Mouse (Mus musculus) liver, embryonic 14 days (tissue): Measurements from ENCODE around the gene Psg18. TPM values are rescaled to one million over a fixed set of nuclear protein-coding genes. Genes with fewer than 3 reads are reported as not detected.

Source experiments
- polyA plus RNA-seq: library from polyadenylated mRNA; depleted of rRNA; stranded (reverse); fragments of >200 nt; gene quantifications from 2 replicates; pipeline ENCODE4 v1.2.3, GENCODE M21; 2012; rRNA removed

Psg18 gene
- polyA plus RNA-seq: 0.07 and 0.25 TPM in 2 replicates

DNA sequence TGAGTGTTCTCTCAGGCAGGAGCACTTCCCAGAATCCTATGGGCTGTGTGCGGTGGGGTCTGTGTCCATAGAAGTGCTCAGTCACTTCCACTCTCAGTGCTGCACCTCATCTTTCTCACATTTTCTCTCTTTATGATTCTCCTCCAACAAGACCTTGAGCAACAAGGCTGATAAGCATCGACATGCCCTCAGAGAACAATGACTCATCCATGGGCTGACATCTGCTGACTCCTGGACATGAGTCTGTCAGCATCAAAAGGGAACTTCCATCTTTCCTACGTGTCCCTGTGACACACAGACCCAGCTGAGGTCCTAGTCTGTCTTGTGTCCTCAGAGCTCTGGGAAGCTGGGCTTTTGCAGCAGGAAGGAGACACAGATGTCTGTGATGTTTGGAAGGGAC, at the start of gene Psg18:
Psg18 (minus strand) TSS at position 101 of the 400 bp plus-strand sequence.

Other genes starting within 250 kb of the Psg18 start
- not detected in 2 replicates for gene Igfl3, start 178.5 kb downstream of the Psg18 start, polyA plus RNA-seq
- gene Mill1, start 109.7 kb downstream of the Psg18 start, polyA plus RNA-seq: not detected in 2 replicates
- gene Psg28, start 77.0 kb upstream of the Psg18 start, polyA plus RNA-seq: 0.02 and 0.09 TPM in 2 replicates
- gene Psg26, start 129.2 kb upstream of the Psg18 start, polyA plus RNA-seq: 0.02 TPM in 1 of 2 replicates, not detected in the other
- gene Psg25, start 177.3 kb upstream of the Psg18 start, polyA plus RNA-seq: 0.01 and 0.02 TPM in 2 replicates
- gene Psg27, start 212.3 kb upstream of the Psg18 start, polyA plus RNA-seq: 0.03 and 0.20 TPM in 2 replicates